Mouse (Mus musculus) stomach, postnatal 0 days (tissue): ENCODE measurements around the gene 4930558K02Rik. TPM values are rescaled to one million over a fixed set of nuclear protein-coding genes. Genes with fewer than 3 reads are reported as not detected.

ENCODE experiments used
- ATAC-seq: fragments of 200-750 bp; cut with Nextera tagmentation; 2 replicates; pipeline ENCODE4 v1.8.0; 2017; ENCODE audit not compliant: low FRiP score, low TSS enrichment
- DNase-seq: peaks from one replicate; pipeline ENCODE4 v3.0.0-alpha.2; 2016; ENCODE audit warnings: low spot score
- H3K27ac ChIP-seq: fragments of 300-500 bp; sonication (generic); replicated peaks from 2 replicates; pipeline ENCODE4 v1.5.1; 2014; ENCODE audit warnings: mild to moderate bottlenecking, control low read depth
- H3K27me3 ChIP-seq: fragments of 300-500 bp; sonication (generic); 2 replicates; pipeline ENCODE4 v1.6.1; 2014; ENCODE audit warnings: low read length; ENCODE audit not compliant: control insufficient read depth, insufficient read depth
- H3K36me3 ChIP-seq: fragments of 300-500 bp; sonication (generic); 2 replicates; pipeline ENCODE4 v1.6.1; 2014; ENCODE audit warnings: low read length, mixed read lengths; ENCODE audit not compliant: control insufficient read depth, insufficient read depth
- H3K4me1 ChIP-seq: fragments of 300-500 bp; sonication (generic); replicated peaks from 2 replicates; pipeline ENCODE4 v1.6.1; 2014; ENCODE audit warnings: antibody characterized with exemption; ENCODE audit not compliant: control insufficient read depth, insufficient read depth
- H3K4me2 ChIP-seq: fragments of 300-500 bp; sonication (generic); replicated peaks from 2 replicates; pipeline ENCODE4 v1.6.1; 2014; ENCODE audit warnings: low read depth, mild to moderate bottlenecking, control low read depth, moderate library complexity
- H3K4me3 ChIP-seq: fragments of 300-500 bp; sonication (generic); 2 replicates; pipeline ENCODE4 v1.5.1; 2014; ENCODE audit warnings: low read depth, low read length, control low read depth
- H3K9ac ChIP-seq: fragments of 300-500 bp; sonication (generic); 2 replicates; pipeline ENCODE4 v1.6.1; 2014; ENCODE audit warnings: mild to moderate bottlenecking, low read length, control low read depth, mixed read lengths
- H3K9me3 ChIP-seq: fragments of 300-500 bp; sonication (generic); 2 replicates; pipeline ENCODE4 v1.6.1; 2016; ENCODE audit warnings: low read length; ENCODE audit not compliant: control insufficient read depth
- CTCF ChIP-seq: IDR thresholded peaks from 2 replicates; pipeline ENCODE4 v1.5.1; 2016; ENCODE audit warnings: antibody characterized with exemption, low read depth, mild to moderate bottlenecking, moderate library complexity
- EP300 ChIP-seq: optimal IDR thresholded peaks from 2 replicates; pipeline ENCODE3; 2016; ENCODE audit warnings: antibody characterized with exemption
- WGBS: fragments of 180-500 bp; shearing (Covaris S2); extraction: QIAGEN DNeasy Blood & Tissue Kit; methylation state at CpG from one replicate; pipeline ENCODE4 v1.1.7; 2014; 5-methylcytosine and 5-hydroxymethylcytosine counted together
- polyA plus RNA-seq: library from polyadenylated mRNA; unstranded; fragments of >200 nt; fragmentation: Nextera tagmentation; extraction: Ambion mirVana; gene quantifications from 2 replicates; pipeline ENCODE4 v1.2.1, GENCODE M21; 2015

The 4930558K02Rik gene
- polyA plus RNA-seq, 1 experiment from 2014 or later: not detected

DNA sequence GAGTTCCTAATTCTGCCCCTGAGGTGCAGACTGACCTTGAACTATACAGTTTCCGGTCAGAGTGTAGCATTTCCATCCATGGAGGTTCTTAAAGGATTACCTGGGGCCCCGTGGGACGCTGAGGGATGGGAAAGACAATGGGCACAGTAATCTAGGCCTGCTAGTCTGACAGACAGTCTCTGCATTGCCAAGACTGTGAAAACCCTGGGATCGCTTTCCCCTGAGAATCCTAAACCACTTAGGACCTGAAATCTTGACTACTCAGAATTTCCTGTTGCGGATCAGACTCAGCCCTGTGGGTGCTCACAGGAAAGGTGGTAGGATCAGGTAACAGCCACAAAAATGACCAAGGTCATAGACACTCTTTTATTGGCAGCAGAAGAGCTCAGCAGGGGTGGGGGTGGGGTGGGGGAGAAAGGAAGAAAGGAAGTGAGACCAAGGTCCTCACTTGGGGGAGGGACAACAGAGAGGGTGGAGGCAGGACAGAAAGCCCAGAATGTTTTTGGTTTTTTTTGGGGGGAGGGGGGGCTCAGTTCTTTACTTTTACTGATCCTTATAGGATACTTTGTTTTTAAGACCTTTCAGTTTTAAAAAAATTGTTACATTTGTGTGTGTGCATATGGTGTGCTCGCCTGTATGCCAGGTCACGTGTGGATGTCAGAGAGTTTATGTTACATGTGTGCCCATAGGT is 60.6 kb downstream of the 4930558K02Rik start:
- ATAC-seq: no peak
- WGBS: 61% methylated on average over 7 of the region's 7 CpGs
- no peak overlapping the region for H3K9ac ChIP-seq
- H3K27ac ChIP-seq: no peak overlapping the region
- H3K4me3 ChIP-seq: no peak overlapping the region
- H3K4me1 ChIP-seq: no peaks in the 10 kb centered on the region
- H3K9me3 ChIP-seq: no peaks in the 10 kb centered on the region
- H3K36me3 ChIP-seq: no peaks in the 10 kb centered on the region
- no peak for DNase-seq
- TF ChIP-seq EP300 (no peak), CTCF (no peak)
- H3K4me2 ChIP-seq: no peak overlapping the region
- H3K27me3 ChIP-seq: no peaks in the 10 kb centered on the region

DNA sequence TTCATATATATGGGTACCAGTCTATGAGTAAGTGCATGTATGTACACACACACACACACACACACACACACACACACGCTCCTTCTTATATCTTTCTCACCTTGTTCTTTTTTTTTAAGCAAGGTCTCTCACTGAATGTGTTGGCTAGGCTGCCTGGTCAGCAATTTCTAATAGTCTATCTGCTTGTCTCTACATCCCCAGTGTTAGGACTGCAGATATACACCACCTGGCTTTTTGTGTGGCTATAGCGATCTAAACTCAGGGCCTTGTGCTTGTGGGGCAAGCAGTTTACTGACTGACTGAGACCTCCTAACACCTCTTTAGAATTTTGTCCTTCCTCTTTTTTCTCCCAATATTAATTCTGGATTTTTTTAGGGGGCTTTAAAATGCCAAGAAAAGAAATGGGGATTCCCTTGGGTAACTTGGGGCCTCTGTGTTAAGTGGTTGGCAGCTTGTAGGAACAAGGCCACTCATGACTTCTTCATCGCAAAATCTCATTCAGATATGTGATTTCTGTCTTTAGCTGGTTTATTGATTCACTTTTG is 61.4 kb downstream of the 4930558K02Rik start:
- Histone ChIP-seq H3K4me3 (no peak overlapping the region), H3K4me1 (no peaks in the 10 kb centered on the region), H3K27ac (no peak overlapping the region), H3K9me3 (no peaks in the 10 kb centered on the region), H3K9ac (no peak overlapping the region), H3K27me3 (no peaks in the 10 kb centered on the region), H3K4me2 (no peak overlapping the region), H3K36me3 (no peaks in the 10 kb centered on the region)
- DNase-seq (no peak), ATAC-seq (no peak)
- WGBS: 82% methylated on average over 3 of the region's 3 CpGs
- TF ChIP-seq EP300 (no peak), CTCF (no peak)

DNA sequence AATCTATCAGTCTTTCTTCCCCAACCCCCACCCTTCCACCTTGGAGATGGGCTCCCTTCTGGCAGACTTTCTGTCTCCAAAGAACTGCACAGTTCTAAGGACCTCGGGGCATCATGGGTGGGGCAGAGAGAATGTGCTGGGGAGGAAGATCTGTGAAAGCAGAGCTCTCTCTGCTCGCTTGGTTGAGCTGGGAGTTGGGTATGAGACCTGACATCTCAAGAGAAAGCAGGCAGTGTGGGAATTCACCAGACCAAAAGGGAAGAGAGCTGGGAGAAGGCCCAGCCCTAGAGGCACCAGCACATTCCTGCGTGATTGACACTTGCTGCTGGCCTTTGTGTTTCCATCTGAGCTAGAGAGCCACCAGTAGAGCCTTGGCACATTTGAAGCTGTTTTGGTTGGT is 63.4 kb downstream of the 4930558K02Rik start:
- TF ChIP-seq EP300: no peak
- ATAC-seq: no peak
- H3K4me2 ChIP-seq: no peak overlapping the region
- no peaks in the 10 kb centered on the region for H3K36me3 ChIP-seq
- H3K4me3 ChIP-seq: no peak overlapping the region
- WGBS: 63% methylated on average over 3 of the region's 3 CpGs
- no peak for DNase-seq
- H3K4me1 ChIP-seq: no peaks in the 10 kb centered on the region
- no peaks in the 10 kb centered on the region for H3K27me3 ChIP-seq
- no peaks in the 10 kb centered on the region for H3K9me3 ChIP-seq
- no peak overlapping the region for H3K9ac ChIP-seq
- H3K27ac ChIP-seq: no peak overlapping the region

DNA sequence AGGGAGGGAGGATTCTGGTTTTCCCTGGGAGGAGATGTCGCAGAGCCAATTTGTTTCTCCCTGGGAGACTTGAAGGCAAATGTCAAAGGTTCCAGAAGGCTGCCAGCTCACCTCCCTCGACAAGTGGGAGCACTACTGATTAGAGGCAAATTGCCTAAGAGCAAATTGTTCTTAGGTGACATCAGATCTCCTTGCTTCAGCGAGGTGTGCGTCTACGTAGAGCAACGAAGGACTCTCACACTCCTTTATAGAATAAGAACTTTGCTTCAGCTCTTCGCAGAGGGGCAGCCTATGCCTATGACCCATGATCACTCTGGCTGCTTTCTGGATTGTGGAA is 65.8 kb downstream of the 4930558K02Rik start:
- no peaks in the 10 kb centered on the region for H3K27me3 ChIP-seq
- DNase-seq (peak; percentile 27), ATAC-seq (peak; percentile 75)
- TF ChIP-seq CTCF (no peak), EP300 (no peak)
- H3K9ac ChIP-seq: no peak overlapping the region
- H3K4me1 ChIP-seq: no peaks in the 10 kb centered on the region
- H3K9me3 ChIP-seq: no peaks in the 10 kb centered on the region
- H3K27ac ChIP-seq: no peak overlapping the region
- H3K36me3 ChIP-seq: no peaks in the 10 kb centered on the region
- 53% methylated on average over 7 of the region's 7 CpGs for WGBS
- no peak overlapping the region for H3K4me2 ChIP-seq
- H3K4me3 ChIP-seq: no peak overlapping the region

DNA sequence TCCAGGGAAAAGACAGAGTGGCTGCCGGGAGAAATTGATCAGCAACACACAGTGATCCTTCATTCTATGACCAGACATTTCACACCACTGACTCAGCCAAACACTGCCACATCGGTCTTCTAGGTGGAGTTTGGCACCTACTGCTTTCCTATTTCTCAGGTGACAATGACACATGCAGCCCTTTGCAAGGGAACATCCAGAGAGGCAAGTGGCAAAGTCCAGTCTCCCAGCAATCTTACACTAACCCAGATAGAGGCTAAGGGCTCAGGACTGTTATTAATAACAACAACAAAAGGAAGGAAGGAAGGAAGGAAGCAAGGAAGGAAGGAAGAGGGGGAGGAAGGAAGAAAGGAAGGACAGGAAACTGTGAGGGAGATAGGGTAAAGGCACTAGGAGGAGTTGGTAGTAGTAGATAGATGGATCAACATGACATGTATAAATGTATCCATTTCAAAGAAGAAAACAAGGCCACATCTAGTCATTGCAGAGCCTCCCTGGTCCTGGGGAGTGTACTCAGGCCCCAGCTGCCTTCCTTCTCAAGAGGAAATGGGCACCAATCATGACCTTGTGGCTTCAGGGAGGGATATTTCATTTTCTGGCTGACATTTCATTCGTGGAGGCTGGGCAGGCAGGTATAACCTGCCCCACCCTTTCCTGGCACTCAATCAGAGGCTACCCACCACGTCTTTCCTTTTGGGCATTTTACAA is 66.3 kb downstream of the 4930558K02Rik start:
- Histone ChIP-seq H3K9ac (no peak overlapping the region), H3K4me1 (no peaks in the 10 kb centered on the region), H3K27me3 (no peaks in the 10 kb centered on the region), H3K4me2 (no peak overlapping the region), H3K36me3 (no peaks in the 10 kb centered on the region), H3K4me3 (no peak overlapping the region), H3K27ac (no peak overlapping the region), H3K9me3 (no peaks in the 10 kb centered on the region)
- TF ChIP-seq EP300 (no peak), CTCF (no peak)
- WGBS: 30% methylated on average over 4 of the region's 4 CpGs
- ATAC-seq (peak; percentile 52; the same call in 1 of the 2 replicates), DNase-seq (no peak)

DNA sequence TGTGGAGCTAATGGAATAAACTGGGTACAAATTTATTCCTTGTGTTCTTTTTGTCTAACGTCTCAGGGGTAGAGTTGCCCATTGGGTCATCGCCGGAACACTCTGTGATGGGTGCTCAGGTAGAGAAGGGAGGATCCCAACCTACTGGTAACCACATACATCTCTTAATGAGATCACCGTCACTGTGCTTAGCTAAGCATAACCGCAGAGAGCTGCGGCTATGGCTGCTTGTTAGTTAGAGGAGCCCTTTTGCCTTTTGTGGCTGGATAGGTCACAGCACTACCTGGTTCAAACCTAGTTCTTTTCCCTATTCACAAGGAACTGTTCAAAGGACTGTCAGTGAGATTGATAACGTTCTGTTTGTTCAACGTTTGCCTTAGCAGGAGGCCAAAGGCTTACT is 70.4 kb downstream of the 4930558K02Rik start:
- no peak for DNase-seq
- no peaks in the 10 kb centered on the region for H3K9me3 ChIP-seq
- H3K36me3 ChIP-seq: no peaks in the 10 kb centered on the region
- no peaks in the 10 kb centered on the region for H3K27me3 ChIP-seq
- H3K27ac ChIP-seq: no peak overlapping the region
- ATAC-seq: peak; percentile 69
- H3K4me1 ChIP-seq: no peaks in the 10 kb centered on the region
- TF ChIP-seq EP300 (no peak), CTCF (no peak)
- WGBS: 57% methylated on average over 8 of the region's 8 CpGs
- H3K9ac ChIP-seq: no peak overlapping the region
- no peak overlapping the region for H3K4me3 ChIP-seq
- H3K4me2 ChIP-seq: no peak overlapping the region
